Mouse (Mus musculus) cortical plate, adult 2 months (tissue): Measurements from ENCODE around the gene Taf1c.

ENCODE experiments used
- CTCF ChIP-seq: fragments of 200-500 bp; IDR thresholded peaks from 2 replicates; pipeline ENCODE4 v1.5.1; 2011; ENCODE audit warnings: mild to moderate bottlenecking, control low read depth, low read length; ENCODE audit not compliant: insufficient read depth; ENCODE audit errors: extremely low read depth
- POLR2A ChIP-seq: fragments of 200-500 bp; IDR thresholded peaks from 2 replicates; pipeline ENCODE4 v1.6.1; 2011; ENCODE audit warnings: mild to moderate bottlenecking, low read length, control low read depth; ENCODE audit not compliant: insufficient read depth; ENCODE audit errors: extremely low read depth

- TF ChIP-seq CTCF (no peak), POLR2A (no peak)
Measured at GRCm38 (mm10) chr8:119623061-119623460, 18.0 kb upstream of the Taf1c start.
